Mouse (Mus musculus): ENCODE measurements at regions not wholly inside any gene's neighbourhood (a gene's known extent, or its start where the extent isn't known, plus 50 kb on each side); places are given as distances from the start of the nearest gene placed in this dataset.

GRCm38 (mm10) chr11:112951421-112951820 lies 169.4 kb downstream of the Sox9 start:
- Histone ChIP-seq H3K4me2 (no peak overlapping the region), H3K9ac (ENCODE audit: low read depth, low read length) (no peak overlapping the region), H3K36me3 (ENCODE audit: control insufficient read depth, insufficient read depth, low read length) (no peaks in the 10 kb centered on the region), H3K27ac (ENCODE audit: low read depth, low read length) (no peak overlapping the region), H3K27me3 (ENCODE audit: control insufficient read depth, insufficient read depth, low read length) (0 out of 2 replicates have a peak, but pooled peaks cover 3% of the 10 kb centered on the region), H3K4me1 (ENCODE audit: control insufficient read depth, insufficient read depth, low read length) (no peaks in the 10 kb centered on the region), H3K9me3 (replicated peaks; ENCODE audit: control insufficient read depth, low read length) (no peaks in the 10 kb centered on the region), H3K4me3 (ENCODE audit: low read depth, low read length) (no peak overlapping the region)
- ATAC-seq (replicated peaks; ENCODE audit: insufficient number of reproducible peaks, low FRiP score, low TSS enrichment) = no peak
- WGBS (ENCODE audit: insufficient replicate concordance) = 68% methylated on average over 4 of the region's 4 CpGs

DNA sequence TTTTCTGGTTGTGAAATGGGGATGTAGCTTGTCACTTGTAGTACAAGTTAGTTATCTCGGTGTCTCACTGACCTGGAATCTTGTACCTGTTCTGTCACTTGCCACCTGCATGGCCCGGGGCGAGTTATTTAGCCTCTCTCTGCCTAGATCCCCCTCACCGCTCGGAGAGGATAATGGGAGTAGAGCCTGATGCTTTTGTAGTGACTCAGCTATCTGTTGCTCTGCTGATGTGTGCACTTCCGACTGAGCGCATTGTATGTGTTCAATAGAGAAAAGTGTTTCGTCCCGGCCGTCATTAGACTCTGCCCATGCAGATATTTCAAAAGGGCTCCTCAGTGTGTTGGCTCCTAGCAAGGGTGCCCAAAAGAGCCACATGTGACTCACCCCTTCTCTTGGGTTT lies 170.3 kb downstream of the Sox9 start:
- Histone ChIP-seq H3K27me3 (ENCODE audit: control insufficient read depth, insufficient read depth, low read length) (no peaks in the 10 kb centered on the region), H3K4me1 (ENCODE audit: control insufficient read depth, insufficient read depth, low read length) (no peaks in the 10 kb centered on the region), H3K4me2 (no peak overlapping the region), H3K9ac (ENCODE audit: low read depth, low read length) (no peak overlapping the region), H3K36me3 (ENCODE audit: control insufficient read depth, insufficient read depth, low read length) (no peaks in the 10 kb centered on the region), H3K4me3 (ENCODE audit: low read depth, low read length) (no peak overlapping the region), H3K9me3 (replicated peaks; ENCODE audit: control insufficient read depth, low read length) (no peaks in the 10 kb centered on the region), H3K27ac (ENCODE audit: low read depth, low read length) (no peak overlapping the region)
- 77% methylated on average over 10 of the region's 10 CpGs for WGBS (ENCODE audit: insufficient replicate concordance)
- no peak for ATAC-seq (replicated peaks; ENCODE audit: insufficient number of reproducible peaks, low FRiP score, low TSS enrichment)

DNA sequence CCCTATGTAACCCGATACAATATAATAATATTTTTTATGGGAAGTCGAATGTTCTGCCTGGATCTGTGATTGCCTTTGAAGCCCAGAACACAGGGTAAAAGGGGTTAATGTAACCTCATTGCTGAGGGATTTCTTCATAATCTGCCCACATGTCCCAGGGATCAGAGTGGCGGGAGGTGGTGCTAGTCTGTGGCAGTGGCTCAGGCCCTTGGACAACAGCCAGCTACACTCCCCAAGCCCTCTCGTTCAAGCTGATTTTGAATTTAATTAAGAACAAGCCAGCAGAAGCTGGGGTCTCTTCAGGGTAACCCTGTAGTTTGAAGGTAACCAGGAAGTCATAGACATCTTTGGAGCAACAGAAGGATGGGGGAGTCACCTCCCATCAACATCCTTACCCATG lies 171.5 kb downstream of the Sox9 start:
- Histone ChIP-seq H3K27me3 (ENCODE audit: control insufficient read depth, insufficient read depth, low read length) (no peaks in the 10 kb centered on the region), H3K4me1 (ENCODE audit: control insufficient read depth, insufficient read depth, low read length) (no peaks in the 10 kb centered on the region), H3K36me3 (ENCODE audit: control insufficient read depth, insufficient read depth, low read length) (no peaks in the 10 kb centered on the region), H3K9me3 (replicated peaks; ENCODE audit: control insufficient read depth, low read length) (no peaks in the 10 kb centered on the region), H3K27ac (ENCODE audit: low read depth, low read length) (no peak overlapping the region), H3K4me2 (no peak overlapping the region), H3K9ac (ENCODE audit: low read depth, low read length) (no peak overlapping the region), H3K4me3 (ENCODE audit: low read depth, low read length) (no peak overlapping the region)
- WGBS (ENCODE audit: insufficient replicate concordance) = 48% methylated on average over 4 of the region's 4 CpGs
- no peak for ATAC-seq (replicated peaks; ENCODE audit: insufficient number of reproducible peaks, low FRiP score, low TSS enrichment)

DNA sequence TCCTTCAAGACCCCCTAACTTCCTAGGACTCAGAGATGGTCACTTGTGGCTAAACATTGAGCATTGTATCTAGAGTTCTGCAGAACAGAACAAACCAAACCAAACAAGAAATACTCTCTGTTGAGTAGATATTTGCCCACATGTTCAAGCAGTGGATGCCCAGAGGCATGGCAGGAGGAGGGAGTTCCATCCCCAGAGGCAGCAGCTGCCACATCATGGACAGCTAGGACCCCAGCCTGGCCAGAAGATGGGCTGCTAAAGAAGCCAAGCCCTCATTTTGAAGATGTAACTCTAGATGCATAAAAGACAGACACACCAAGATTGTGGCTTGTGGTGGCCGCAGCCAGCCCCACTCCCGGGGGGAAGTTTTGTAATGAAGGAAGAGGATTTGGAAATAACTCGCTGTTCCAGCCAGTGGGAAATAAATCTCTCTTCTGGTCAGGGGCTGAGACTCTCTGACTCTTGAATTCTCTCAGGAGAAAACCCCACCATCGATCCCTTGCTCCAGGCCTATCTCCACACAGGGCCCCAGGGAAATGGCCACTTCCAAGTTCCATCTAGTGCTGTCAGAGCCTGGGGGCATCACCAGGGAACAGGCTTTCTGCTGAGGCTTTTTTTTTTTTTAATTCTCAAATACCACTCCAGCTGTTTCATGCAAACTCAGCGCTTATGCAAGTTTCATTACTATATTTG lies 174.9 kb downstream of the Sox9 start:
- Histone ChIP-seq H3K4me2 (no peak overlapping the region), H3K4me1 (ENCODE audit: control insufficient read depth, insufficient read depth, low read length) (no peaks in the 10 kb centered on the region), H3K9ac (ENCODE audit: low read depth, low read length) (no peak overlapping the region), H3K4me3 (ENCODE audit: low read depth, low read length) (no peak overlapping the region), H3K36me3 (ENCODE audit: control insufficient read depth, insufficient read depth, low read length) (no peaks in the 10 kb centered on the region), H3K27ac (ENCODE audit: low read depth, low read length) (no peak overlapping the region), H3K9me3 (replicated peaks; ENCODE audit: control insufficient read depth, low read length) (no peaks in the 10 kb centered on the region), H3K27me3 (ENCODE audit: control insufficient read depth, insufficient read depth, low read length) (no peaks in the 10 kb centered on the region)
- ATAC-seq (replicated peaks; ENCODE audit: insufficient number of reproducible peaks, low FRiP score, low TSS enrichment) = no peak
- 71% methylated on average over 5 of the region's 5 CpGs for WGBS (ENCODE audit: insufficient replicate concordance)

DNA sequence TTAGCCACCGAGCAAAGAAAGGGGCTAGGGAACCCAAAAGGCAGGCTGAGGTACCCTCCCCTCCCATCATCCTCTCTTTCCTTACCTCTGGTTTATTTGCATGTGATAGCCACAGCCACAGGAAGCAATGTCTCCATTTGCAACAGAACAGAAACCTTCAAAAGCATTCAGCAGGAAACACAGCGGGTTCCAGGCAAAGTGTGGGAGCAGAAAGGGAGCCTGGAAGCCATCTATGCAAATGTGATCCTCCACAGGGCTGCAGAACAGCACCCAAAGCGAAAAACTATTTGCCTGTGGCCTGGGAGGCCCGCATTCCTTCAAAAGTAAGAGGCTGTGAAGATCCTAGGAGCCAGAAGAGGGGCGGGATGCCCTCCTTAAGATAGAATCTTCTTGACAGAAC lies 177.6 kb downstream of the Sox9 start:
- no peak overlapping the region for H3K4me2 ChIP-seq
- ATAC-seq (replicated peaks; ENCODE audit: insufficient number of reproducible peaks, low FRiP score, low TSS enrichment) = no peak
- whole genome bisulfite sequencing (ENCODE audit: insufficient replicate concordance) = 12% methylated on average over 5 of the region's 5 CpGs
- H3K9ac ChIP-seq (ENCODE audit: low read depth, low read length) = no peak overlapping the region
- no peaks in the 10 kb centered on the region; the same call in 1 of the 2 replicates for H3K27me3 ChIP-seq (ENCODE audit: control insufficient read depth, insufficient read depth, low read length)
- H3K27ac ChIP-seq (ENCODE audit: low read depth, low read length) = no peak overlapping the region
- H3K9me3 ChIP-seq (replicated peaks; ENCODE audit: control insufficient read depth, low read length) = no peaks in the 10 kb centered on the region
- no peaks in the 10 kb centered on the region for H3K36me3 ChIP-seq (ENCODE audit: control insufficient read depth, insufficient read depth, low read length)
- H3K4me3 ChIP-seq (ENCODE audit: low read depth, low read length) = no peak overlapping the region
- no peaks in the 10 kb centered on the region for H3K4me1 ChIP-seq (ENCODE audit: control insufficient read depth, insufficient read depth, low read length)

DNA sequence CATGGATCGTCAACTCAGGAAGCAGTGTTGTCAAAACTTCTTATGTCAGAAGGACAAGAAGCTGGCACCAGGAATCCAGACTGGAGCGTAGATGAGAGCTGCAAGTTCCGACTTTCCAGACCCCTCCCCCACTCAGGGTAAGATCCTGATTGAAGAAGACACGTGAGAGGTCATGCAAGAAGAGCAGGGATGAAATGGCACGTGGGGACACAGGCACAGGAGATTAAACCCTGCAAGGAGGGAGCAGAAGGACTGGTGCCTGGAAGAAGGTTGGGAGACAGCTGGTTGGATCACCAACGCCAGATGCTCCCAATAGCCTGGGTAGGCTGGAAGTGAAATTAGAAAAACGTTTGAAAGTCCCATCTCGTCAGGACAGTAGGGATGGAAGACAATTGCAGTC lies 191.3 kb downstream of the Sox9 start:
- peaks cover 5% of the 10 kb centered on the region for H3K4me1 ChIP-seq (ENCODE audit: control insufficient read depth, insufficient read depth, low read length)
- no peak for ATAC-seq (replicated peaks; ENCODE audit: insufficient number of reproducible peaks, low FRiP score, low TSS enrichment)
- no peak overlapping the region for H3K9ac ChIP-seq (ENCODE audit: low read depth, low read length)
- H3K4me3 ChIP-seq (ENCODE audit: low read depth, low read length) = no peak overlapping the region
- H3K27ac ChIP-seq (ENCODE audit: low read depth, low read length) = no peak overlapping the region
- 0 out of 2 replicates have a peak, but pooled peaks cover 2% of the 10 kb centered on the region for H3K27me3 ChIP-seq (ENCODE audit: control insufficient read depth, insufficient read depth, low read length)
- no peaks in the 10 kb centered on the region; the same call in 1 of the 2 replicates for H3K9me3 ChIP-seq (replicated peaks; ENCODE audit: control insufficient read depth, low read length)
- 57% methylated on average over 8 of the region's 8 CpGs for WGBS (ENCODE audit: insufficient replicate concordance)
- H3K4me2 ChIP-seq = no peak overlapping the region
- no peaks in the 10 kb centered on the region for H3K36me3 ChIP-seq (ENCODE audit: control insufficient read depth, insufficient read depth, low read length)

- Histone ChIP-seq H3K36me3 (ENCODE audit: control insufficient read depth, insufficient read depth, low read length) (no peaks in the 10 kb centered on the region), H3K9ac (ENCODE audit: low read depth, low read length) (no peak overlapping the region), H3K4me3 (ENCODE audit: low read depth, low read length) (no peak overlapping the region), H3K27ac (ENCODE audit: low read depth, low read length) (no peak overlapping the region), H3K9me3 (replicated peaks; ENCODE audit: control insufficient read depth, low read length) (no peaks in the 10 kb centered on the region; the same call in 1 of the 2 replicates), H3K4me2 (no peak overlapping the region), H3K4me1 (ENCODE audit: control insufficient read depth, insufficient read depth, low read length) (peaks cover 14% of the 10 kb centered on the region), H3K27me3 (ENCODE audit: control insufficient read depth, insufficient read depth, low read length) (0 out of 2 replicates have a peak, but pooled peaks cover 2% of the 10 kb centered on the region)
- 74% methylated on average over 7 of the region's 7 CpGs for WGBS (ENCODE audit: insufficient replicate concordance)
- ATAC-seq (replicated peaks; ENCODE audit: insufficient number of reproducible peaks, low FRiP score, low TSS enrichment) = no peak
These were observed 192.9 kb downstream of the Sox9 start for GRCm38 (mm10) chr11:112974893-112975292.

- Histone ChIP-seq H3K9ac (ENCODE audit: low read depth, low read length) (no peak overlapping the region), H3K4me1 (ENCODE audit: control insufficient read depth, insufficient read depth, low read length) (peaks cover 14% of the 10 kb centered on the region), H3K36me3 (ENCODE audit: control insufficient read depth, insufficient read depth, low read length) (no peaks in the 10 kb centered on the region), H3K27me3 (ENCODE audit: control insufficient read depth, insufficient read depth, low read length) (no peaks in the 10 kb centered on the region; the same call in 1 of the 2 replicates), H3K4me2 (no peak overlapping the region), H3K27ac (ENCODE audit: low read depth, low read length) (no peak overlapping the region), H3K9me3 (replicated peaks; ENCODE audit: control insufficient read depth, low read length) (no peaks in the 10 kb centered on the region; the same call in 1 of the 2 replicates), H3K4me3 (ENCODE audit: low read depth, low read length) (no peak overlapping the region)
- WGBS (ENCODE audit: insufficient replicate concordance) = 20% methylated on average over 12 of the region's 12 CpGs
- ATAC-seq (replicated peaks; ENCODE audit: insufficient number of reproducible peaks, low FRiP score, low TSS enrichment) = no peak
These were observed 195.1 kb downstream of the Sox9 start for GRCm38 (mm10) chr11:112976914-112977785.

All from heart, embryonic 11.5 days (tissue).